Mouse (Mus musculus) olfactory bulb, adult 2 months (tissue): ENCODE data around the gene Samd14.

ENCODE experiments used
- CTCF ChIP-seq: fragments of 200-500 bp; IDR thresholded peaks from 2 replicates; pipeline ENCODE4 v1.5.1; 2012; ENCODE audit warnings: low read depth, mild to moderate bottlenecking, low read length, moderate library complexity; ENCODE audit not compliant: insufficient read depth
- POLR2A ChIP-seq: fragments of 200-500 bp; IDR thresholded peaks from 2 replicates; pipeline ENCODE4 v1.6.1; 2012; ENCODE audit warnings: mild to moderate bottlenecking, low read depth, low read length, moderate library complexity; ENCODE audit not compliant: insufficient read depth

DNA sequence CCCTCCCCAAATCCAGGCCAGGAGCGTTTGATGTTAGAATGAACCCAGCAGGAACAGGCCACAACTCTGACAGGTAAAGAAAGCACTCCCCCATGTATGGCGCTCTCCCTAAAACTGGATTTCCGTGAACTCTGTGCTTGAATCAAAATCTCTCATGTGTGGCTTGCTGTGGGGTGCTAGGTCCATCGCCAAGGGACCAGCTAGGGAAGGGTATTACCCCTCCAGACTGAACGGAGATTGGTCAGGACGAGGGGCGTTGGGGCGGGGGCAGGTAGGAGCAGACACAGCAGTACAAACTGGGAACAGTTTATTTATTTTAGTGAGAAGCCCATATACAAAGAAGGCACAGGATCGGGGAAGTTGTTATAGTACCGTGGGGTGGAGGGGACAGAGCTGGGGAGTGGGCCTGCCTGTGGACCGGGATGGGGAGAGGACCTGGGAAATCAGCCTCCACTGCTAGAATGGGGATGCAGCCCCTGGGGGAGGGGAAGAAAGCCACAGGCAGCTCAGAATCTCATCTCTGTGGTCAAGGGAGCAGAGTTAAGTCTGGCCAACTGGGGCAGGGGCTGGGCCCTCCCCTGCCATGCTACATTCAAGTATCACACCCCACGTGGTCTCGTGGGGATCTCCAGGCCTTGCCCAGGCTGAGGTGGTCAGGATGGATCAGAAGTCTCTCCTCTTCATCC, 34.6 kb downstream of the Samd14 start:
- TF ChIP-seq POLR2A (no peak), CTCF (no peak)
